In genomic region chr4:59188474-59188801, GRCm38 (mm10) we compare ENCODE assay signal across 7 mouse cellular contexts. TPM values are rescaled to one million over a fixed set of nuclear protein-coding genes. Genes with fewer than 3 reads are reported as not detected.
DNase-seq lines count a peak whose midpoint lies in the region; ATAC-seq and TF ChIP-seq lines count a peak whose summit lies in the region.

No protein-coding gene starts in this region.

- TF ChIP-seq POLR2A in testis, adult 2 months (IDR thresholded peaks at IDR 0.05; ENCODE audit: control insufficient read depth, low read depth, low read length): no peak

- no peak for DNase-seq in testis, postnatal 14 days (ENCODE audit: low spot score)
- no peak for DNase-seq in liver, embryonic 13.5 days
- DNase-seq in T-cell, adult 2 months (ENCODE audit: low spot score): no peak
- DNase-seq in cerebellum, adult 8-10 months: no peak
- DNase-seq in thymus, postnatal 0 days (ENCODE audit: low spot score): no peak

- peak overlapping the region; percentile 74 for H3K27ac ChIP-seq in testis, adult 2 months (ENCODE audit: control insufficient read depth, insufficient read depth, low read depth, low read length)
- peak overlapping the region; percentile 90 for H3K27ac ChIP-seq in forebrain, embryonic 12.5 days
- peak overlapping the region; percentile 96 for H3K27ac ChIP-seq in liver, embryonic 13.5 days

- H3K4me3 ChIP-seq in testis, adult 2 months (ENCODE audit: control insufficient read depth, low read depth, low read length): peak overlapping the region; percentile 94; the same call in 1 of the 2 replicates
- peak overlapping the region; percentile 87 for H3K4me3 ChIP-seq in forebrain, embryonic 12.5 days (replicated peaks)
- H3K4me3 ChIP-seq in liver, embryonic 13.5 days (replicated peaks): peak overlapping the region; percentile 97

- ATAC-seq in forebrain, embryonic 12.5 days (ENCODE audit: low FRiP score): no peak
- no peak for ATAC-seq in liver, embryonic 13.5 days (ENCODE audit: low read depth)

- no peak for TF ChIP-seq CTCF in testis, adult 2 months (IDR thresholded peaks at IDR 0.05; ENCODE audit: control insufficient read depth, insufficient read depth, insufficient replicate concordance, low read depth, low read length)

- no peaks in the 10 kb centered on the region; the same call in none of the 2 replicates for H3K4me1 ChIP-seq in testis, adult 2 months (ENCODE audit: control insufficient read depth, insufficient read depth, low read length)
- peaks cover 8% of the 10 kb centered on the region for H3K4me1 ChIP-seq in forebrain, embryonic 12.5 days
- H3K4me1 ChIP-seq in liver, embryonic 13.5 days (replicated peaks): peaks cover 73% of the 10 kb centered on the region

- no peaks in the 10 kb centered on the region for H3K36me3 ChIP-seq in testis, adult 2 months (ENCODE audit: control insufficient read depth, insufficient read depth, low read length)
- H3K36me3 ChIP-seq in forebrain, embryonic 12.5 days (replicated peaks): no peaks in the 10 kb centered on the region
- no peaks in the 10 kb centered on the region for H3K36me3 ChIP-seq in liver, embryonic 13.5 days

- H3K27me3 ChIP-seq in testis, adult 2 months (ENCODE audit: control insufficient read depth, insufficient read depth, low read length): no peaks in the 10 kb centered on the region
- H3K27me3 ChIP-seq in forebrain, embryonic 12.5 days: no peaks in the 10 kb centered on the region
- no peaks in the 10 kb centered on the region for H3K27me3 ChIP-seq in liver, embryonic 13.5 days

- peak overlapping the region; percentile 64 for H3K4me2 ChIP-seq in forebrain, embryonic 12.5 days
- H3K4me2 ChIP-seq in liver, embryonic 13.5 days: peak overlapping the region; percentile 90

- peak overlapping the region; percentile 93; the same call in 1 of the 2 replicates for H3K9ac ChIP-seq in forebrain, embryonic 12.5 days
- peak overlapping the region; percentile 98 for H3K9ac ChIP-seq in liver, embryonic 13.5 days

- H3K9me3 ChIP-seq in forebrain, embryonic 12.5 days: no peaks in the 10 kb centered on the region
- H3K9me3 ChIP-seq in liver, embryonic 13.5 days (replicated peaks): no peaks in the 10 kb centered on the region

- 36% methylated on average over 4 of the region's 4 CpGs for WGBS in forebrain, embryonic 12.5 days
- 13% methylated on average over 4 of the region's 4 CpGs for WGBS in liver, embryonic 13.5 days (ENCODE audit: insufficient replicate concordance)

RNA-seq across cellular contexts. Expression of gene Ugcg, which starts 0.6 kb away (rescaled TPM):
- polyA plus RNA-seq in testis, adult 2 months (2012; rRNA removed): 7.3 and 9.8 TPM in 2 replicates
- 18.7 and 19.9 TPM in 2 replicates for polyA plus RNA-seq in forebrain, embryonic 12.5 days (2016; fragmentation: Nextera tagmentation; extraction: Ambion mirVana)
- polyA plus RNA-seq in liver, embryonic 13.5 days (2015; fragmentation: Nextera tagmentation; extraction: Ambion mirVana): 9.2 and 10.5 TPM in 2 replicates
- 21.8 and 29.2 TPM in 2 replicates for polyA plus RNA-seq in thymus, postnatal 0 days (2015; fragmentation: Nextera tagmentation; extraction: Ambion mirVana)

RNA-seq across cellular contexts. Expression of gene AI481877, which starts 49.7 kb away (rescaled TPM):
- polyA plus RNA-seq in testis, adult 2 months (2012; rRNA removed): 2.6 and 3.0 TPM in 2 replicates
- not detected in 2 replicates for polyA plus RNA-seq in forebrain, embryonic 12.5 days (2016; fragmentation: Nextera tagmentation; extraction: Ambion mirVana)
- not detected in 2 replicates for polyA plus RNA-seq in liver, embryonic 13.5 days (2015; fragmentation: Nextera tagmentation; extraction: Ambion mirVana)
- 0.12 TPM in 1 of 2 replicates, not detected in the other for polyA plus RNA-seq in thymus, postnatal 0 days (2015; fragmentation: Nextera tagmentation; extraction: Ambion mirVana)
